Mouse (Mus musculus) lung, adult 2 months (tissue): ENCODE data around the gene Slc17a9.

ENCODE experiments used
- CTCF ChIP-seq: fragments of 200-500 bp; IDR thresholded peaks from 2 replicates; pipeline ENCODE4 v1.5.1; 2011; ENCODE audit warnings: mild to moderate bottlenecking, low read length, control low read depth; ENCODE audit not compliant: insufficient read depth
- POLR2A ChIP-seq: fragments of 200-500 bp; IDR thresholded peaks from 2 replicates; pipeline ENCODE4 v1.6.1; 2011; ENCODE audit warnings: low read depth, mild to moderate bottlenecking, control low read depth, low read length, borderline replicate concordance; ENCODE audit errors: extremely low read depth

- TF ChIP-seq CTCF = no peak
- TF ChIP-seq POLR2A = no peak
Observed at GRCm38 (mm10) chr2:180776793-180777192, 51.7 kb downstream of the Slc17a9 start, which contains the start of gene Bhlhe23.
